Mouse (Mus musculus): ENCODE results near the gene Npm1. TPM values are rescaled to one million over a fixed set of nuclear protein-coding genes. Genes with fewer than 3 reads are reported as not detected.

Gene Npm1
- polyA plus RNA-seq, 1 experiment from 2014 or later, result 1,003 TPM

DNA sequence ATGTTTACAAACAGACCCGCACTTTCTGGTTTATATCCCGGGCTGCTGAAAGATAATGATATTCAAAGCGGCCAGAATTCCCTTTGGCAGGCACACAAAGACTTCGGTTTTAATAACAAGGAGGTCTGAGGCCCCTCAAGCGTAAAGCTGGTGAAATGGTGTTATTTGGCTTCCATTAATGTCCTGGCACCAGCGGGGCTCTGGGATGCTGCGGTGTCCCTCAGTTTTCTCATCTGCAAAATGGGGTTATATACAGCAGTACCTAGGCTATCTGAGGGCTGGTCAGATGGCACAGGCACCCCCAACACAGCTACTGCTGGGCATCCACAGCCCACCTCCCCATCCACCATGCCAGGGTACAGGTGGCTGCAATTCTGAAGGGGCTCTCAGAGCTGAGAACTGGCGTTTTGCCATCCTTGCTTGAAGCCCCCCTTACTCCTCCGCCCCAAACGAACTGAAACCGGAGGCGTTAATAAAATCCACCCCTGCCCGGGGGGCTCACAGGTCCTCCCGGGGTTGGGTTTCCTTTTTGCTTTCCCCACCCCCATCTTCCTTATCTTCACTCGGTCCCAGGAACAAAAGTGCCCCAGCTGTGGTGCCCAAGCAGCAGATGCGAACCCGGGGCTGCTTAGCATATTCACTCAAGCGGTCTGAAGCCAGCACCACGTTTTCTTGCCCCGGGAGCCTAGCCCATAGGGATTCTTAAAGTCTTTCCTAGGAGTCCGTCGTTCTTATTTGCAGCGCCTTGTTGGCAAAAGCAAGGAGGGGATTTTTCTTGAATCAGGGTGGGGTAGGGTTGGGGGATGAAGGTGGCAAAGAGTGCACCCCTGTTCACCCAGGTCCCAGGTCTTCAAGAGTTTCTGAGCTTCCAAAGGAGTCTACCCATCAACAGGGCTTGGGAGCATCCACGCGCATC, 32.8 kb upstream of the Npm1 start:
- peak; percentile 90 for DNase-seq (ENCODE audit: low spot score, missing footprints)
- Histone ChIP-seq H3K9ac (ENCODE audit: low read length) (no peak overlapping the region), H3K27me3 (ENCODE audit: control insufficient read depth, insufficient read depth, low read length) (peaks cover 75% of the 10 kb centered on the region), H3K4me2 (no peak overlapping the region), H3K9me3 (ENCODE audit: control insufficient read depth, low read length) (no peaks in the 10 kb centered on the region; the same call in 1 of the 2 replicates), H3K27ac (ENCODE audit: low read depth, low read length) (no peak overlapping the region), H3K4me1 (ENCODE audit: control insufficient read depth, insufficient read depth, low read length) (peaks cover 11% of the 10 kb centered on the region), H3K36me3 (ENCODE audit: control insufficient read depth, insufficient read depth, low read length) (no peaks in the 10 kb centered on the region), H3K4me3 (ENCODE audit: low read depth, low read length) (no peak overlapping the region)
- WGBS, result 5% methylated on average over 25 of the region's 25 CpGs
- no peak; the same call in 1 of the 2 replicates for ATAC-seq (ENCODE audit: low FRiP score)

- no peak for ATAC-seq (ENCODE audit: low FRiP score)
- WGBS, result 16% methylated on average over 7 of the region's 7 CpGs
- Histone ChIP-seq H3K27me3 (ENCODE audit: control insufficient read depth, insufficient read depth, low read length) (peaks cover 67% of the 10 kb centered on the region), H3K4me2 (no peak overlapping the region), H3K9me3 (ENCODE audit: control insufficient read depth, low read length) (no peaks in the 10 kb centered on the region; the same call in 1 of the 2 replicates), H3K4me3 (ENCODE audit: low read depth, low read length) (no peak overlapping the region), H3K4me1 (ENCODE audit: control insufficient read depth, insufficient read depth, low read length) (peaks cover 4% of the 10 kb centered on the region), H3K27ac (ENCODE audit: low read depth, low read length) (no peak overlapping the region), H3K9ac (ENCODE audit: low read length) (no peak overlapping the region), H3K36me3 (ENCODE audit: control insufficient read depth, insufficient read depth, low read length) (no peaks in the 10 kb centered on the region)
- peak; percentile 93 for DNase-seq (ENCODE audit: low spot score, missing footprints)
Measured at GRCm38 (mm10) chr11:33195061-33195460, 32.1 kb upstream of the Npm1 start.

GRCm38 (mm10) chr11:33193695-33194094, 30.7 kb upstream of the Npm1 start:
- Histone ChIP-seq H3K27ac (ENCODE audit: low read depth, low read length) (no peak overlapping the region), H3K27me3 (ENCODE audit: control insufficient read depth, insufficient read depth, low read length) (peaks cover 57% of the 10 kb centered on the region), H3K4me1 (ENCODE audit: control insufficient read depth, insufficient read depth, low read length) (peaks cover 3% of the 10 kb centered on the region; the same call in 1 of the 2 replicates), H3K9ac (ENCODE audit: low read length) (no peak overlapping the region), H3K4me2 (peak overlapping the region; percentile 32; the same call in 1 of the 2 replicates), H3K4me3 (ENCODE audit: low read depth, low read length) (no peak overlapping the region), H3K9me3 (ENCODE audit: control insufficient read depth, low read length) (no peaks in the 10 kb centered on the region; the same call in 1 of the 2 replicates), H3K36me3 (ENCODE audit: control insufficient read depth, insufficient read depth, low read length) (no peaks in the 10 kb centered on the region)
- 1% methylated on average over 10 of the region's 12 CpGs for WGBS
- peak; percentile 83 for ATAC-seq (ENCODE audit: low FRiP score)
- peak; percentile 94 for DNase-seq (ENCODE audit: low spot score, missing footprints)

DNA sequence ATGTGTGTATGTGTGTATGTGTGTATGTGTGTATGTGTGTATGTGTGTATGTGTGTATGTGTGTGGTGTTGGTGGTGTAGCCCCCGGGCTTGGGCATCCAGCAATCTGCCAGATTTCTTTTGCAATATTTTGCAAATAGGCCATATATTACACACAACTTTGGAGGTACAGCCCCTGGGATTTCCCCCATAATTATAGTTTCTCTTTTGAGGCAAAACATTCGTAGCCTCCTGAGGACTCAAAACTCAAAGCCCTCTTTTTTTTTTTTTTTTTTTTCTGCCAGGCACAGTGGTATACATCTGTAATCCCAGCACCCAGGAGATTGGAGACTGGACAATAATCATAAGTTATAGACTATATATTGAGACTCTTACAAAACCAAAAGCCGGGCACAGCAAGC, 18.8 kb upstream of the Npm1 start:
- H3K27ac ChIP-seq (ENCODE audit: low read depth, low read length), result no peak overlapping the region
- ATAC-seq (ENCODE audit: low FRiP score) (no peak), DNase-seq (ENCODE audit: low spot score, missing footprints) (no peak)
- H3K27me3 ChIP-seq (ENCODE audit: control insufficient read depth, insufficient read depth, low read length), result no peaks in the 10 kb centered on the region; the same call in 1 of the 2 replicates
- H3K4me3 ChIP-seq (ENCODE audit: low read depth, low read length), result no peak overlapping the region
- no peak overlapping the region for H3K4me2 ChIP-seq
- H3K4me1 ChIP-seq (ENCODE audit: control insufficient read depth, insufficient read depth, low read length), result peaks cover 15% of the 10 kb centered on the region
- 85% methylated on average over 3 of the region's 3 CpGs for WGBS
- no peak overlapping the region for H3K9ac ChIP-seq (ENCODE audit: low read length)
- H3K36me3 ChIP-seq (ENCODE audit: control insufficient read depth, insufficient read depth, low read length), result no peaks in the 10 kb centered on the region
- no peaks in the 10 kb centered on the region for H3K9me3 ChIP-seq (ENCODE audit: control insufficient read depth, low read length)

DNA sequence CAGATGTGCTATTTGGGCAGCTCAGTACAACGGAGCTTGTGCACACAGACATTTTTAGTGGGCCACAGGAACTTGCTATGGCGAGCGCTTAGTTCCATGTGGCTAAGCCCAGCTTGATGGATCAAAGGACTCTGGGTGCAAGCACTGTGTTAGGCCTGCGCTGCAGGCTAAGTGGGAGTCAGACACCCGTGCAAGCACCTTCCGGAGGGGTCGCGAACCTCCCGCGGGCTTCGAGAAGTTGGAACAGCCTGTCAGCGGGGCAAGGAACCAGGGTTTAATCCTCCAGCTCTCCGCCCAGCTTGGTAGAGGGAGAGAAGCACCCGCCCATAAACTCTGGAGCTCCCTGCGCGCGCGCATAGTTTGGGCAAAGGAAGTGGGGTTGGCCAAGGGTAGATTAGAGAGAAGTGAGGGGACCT, 17.7 kb upstream of the Npm1 start:
- DNase-seq (ENCODE audit: low spot score, missing footprints) (peak; percentile 92), ATAC-seq (ENCODE audit: low FRiP score) (peak; percentile 52)
- H3K9me3 ChIP-seq (ENCODE audit: control insufficient read depth, low read length), result no peaks in the 10 kb centered on the region
- peak overlapping the region; percentile 47 for H3K4me2 ChIP-seq
- H3K4me3 ChIP-seq (ENCODE audit: low read depth, low read length), result peak overlapping the region; percentile 20; the same call in 1 of the 2 replicates
- H3K27ac ChIP-seq (ENCODE audit: low read depth, low read length), result no peak overlapping the region
- H3K27me3 ChIP-seq (ENCODE audit: control insufficient read depth, insufficient read depth, low read length), result no peaks in the 10 kb centered on the region; the same call in 1 of the 2 replicates
- H3K4me1 ChIP-seq (ENCODE audit: control insufficient read depth, insufficient read depth, low read length), result peaks cover 15% of the 10 kb centered on the region
- H3K9ac ChIP-seq (ENCODE audit: low read length), result peak overlapping the region; percentile 24; the same call in 1 of the 2 replicates
- H3K36me3 ChIP-seq (ENCODE audit: control insufficient read depth, insufficient read depth, low read length), result no peaks in the 10 kb centered on the region
- WGBS, result under 1% methylated on average over 18 of the region's 18 CpGs

DNA sequence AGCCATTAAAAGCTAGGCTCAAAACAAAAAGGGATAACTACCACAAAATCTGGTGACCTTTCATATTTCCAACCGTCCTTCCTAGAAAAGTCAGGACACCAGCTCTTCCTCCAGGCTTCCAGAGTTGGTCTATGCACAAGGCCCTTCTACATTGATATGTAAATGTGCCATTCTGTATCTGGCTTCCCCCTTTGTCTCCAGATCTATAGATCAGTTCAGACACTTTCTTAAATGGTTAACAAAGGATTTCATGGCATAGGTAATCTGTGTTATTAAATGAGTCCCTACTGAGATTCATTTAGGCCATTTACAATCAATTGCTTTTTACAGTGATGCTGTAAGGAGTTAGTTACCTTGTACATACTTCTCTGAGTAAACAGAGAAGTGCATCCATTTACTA, 16.8 kb upstream of the Npm1 start:
- H3K9ac ChIP-seq (ENCODE audit: low read length), result no peak overlapping the region
- H3K4me1 ChIP-seq (ENCODE audit: control insufficient read depth, insufficient read depth, low read length), result peaks cover 15% of the 10 kb centered on the region
- peak; percentile 80 for DNase-seq (ENCODE audit: low spot score, missing footprints)
- no peaks in the 10 kb centered on the region for H3K9me3 ChIP-seq (ENCODE audit: control insufficient read depth, low read length)
- no peaks in the 10 kb centered on the region; the same call in 1 of the 2 replicates for H3K27me3 ChIP-seq (ENCODE audit: control insufficient read depth, insufficient read depth, low read length)
- no peak for ATAC-seq (ENCODE audit: low FRiP score)
- H3K4me2 ChIP-seq, result no peak overlapping the region
- no peak overlapping the region for H3K27ac ChIP-seq (ENCODE audit: low read depth, low read length)
- no peak overlapping the region for H3K4me3 ChIP-seq (ENCODE audit: low read depth, low read length)
- WGBS, result 23% methylated on average over 1 of the region's 1 CpGs
- H3K36me3 ChIP-seq (ENCODE audit: control insufficient read depth, insufficient read depth, low read length), result no peaks in the 10 kb centered on the region

DNA sequence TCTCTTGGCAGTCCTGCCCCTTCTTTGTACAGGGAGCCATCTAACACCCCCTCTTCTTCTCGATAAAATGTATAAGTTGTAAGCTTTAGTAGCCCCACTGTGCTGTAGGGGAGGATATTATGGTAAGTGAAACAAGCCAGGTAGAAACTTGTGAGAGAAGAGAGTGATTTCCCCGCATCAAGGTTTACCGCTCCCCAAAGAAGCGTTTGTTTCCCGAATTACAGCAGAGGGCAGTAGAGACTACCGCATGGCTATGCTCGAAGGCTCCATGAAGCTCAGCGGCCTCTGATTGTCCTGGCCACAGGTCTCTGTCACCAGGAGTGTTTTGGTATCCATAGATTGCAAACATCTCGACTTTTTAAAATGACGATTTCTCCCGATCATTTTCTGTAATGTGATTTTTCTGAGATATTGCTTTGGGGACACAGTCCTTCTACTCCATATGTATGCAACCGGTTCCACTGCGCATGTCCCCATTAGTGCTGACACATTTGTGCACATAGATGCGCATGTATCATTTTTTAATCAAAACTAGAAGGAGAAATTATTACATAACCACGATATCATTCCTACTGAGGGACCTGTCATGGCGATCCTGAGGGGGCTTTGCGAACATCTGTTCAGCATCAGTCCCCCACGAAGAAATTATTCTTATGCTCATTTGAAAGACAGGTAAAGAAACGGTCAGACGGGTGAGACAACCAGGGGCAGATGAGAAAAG, 13.7 kb upstream of the Npm1 start:
- Histone ChIP-seq H3K27me3 (ENCODE audit: control insufficient read depth, insufficient read depth, low read length) (no peaks in the 10 kb centered on the region; the same call in 1 of the 2 replicates), H3K4me2 (no peak overlapping the region), H3K27ac (ENCODE audit: low read depth, low read length) (no peak overlapping the region), H3K4me1 (ENCODE audit: control insufficient read depth, insufficient read depth, low read length) (peaks cover 15% of the 10 kb centered on the region), H3K36me3 (ENCODE audit: control insufficient read depth, insufficient read depth, low read length) (no peaks in the 10 kb centered on the region), H3K9me3 (ENCODE audit: control insufficient read depth, low read length) (no peaks in the 10 kb centered on the region), H3K9ac (ENCODE audit: low read length) (no peak overlapping the region), H3K4me3 (ENCODE audit: low read depth, low read length) (no peak overlapping the region)
- ATAC-seq (ENCODE audit: low FRiP score), result peak; percentile 78; the same call in 1 of the 2 replicates
- 32% methylated on average over 20 of the region's 20 CpGs for WGBS
- peak; percentile 91 for DNase-seq (ENCODE audit: low spot score, missing footprints)

DNA sequence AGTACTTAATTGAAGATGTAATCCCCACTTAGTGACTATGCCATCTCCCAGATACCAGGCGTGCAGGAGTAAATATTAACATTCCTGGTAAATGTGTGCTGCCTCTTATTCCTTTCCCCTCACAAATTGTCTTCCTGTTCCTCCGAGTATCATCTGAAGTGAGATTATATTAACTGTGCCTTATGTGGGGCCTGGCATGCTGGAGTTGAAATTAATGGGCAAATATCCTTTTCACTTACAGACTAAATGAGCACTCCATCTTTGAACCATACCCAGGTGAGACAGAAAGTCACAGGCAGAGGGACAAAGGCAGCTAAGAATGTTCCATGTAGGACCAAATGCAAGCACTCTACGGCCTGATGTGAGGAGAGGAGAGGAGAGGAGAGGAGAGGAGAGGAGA, 12.8 kb upstream of the Npm1 start:
- Histone ChIP-seq H3K4me2 (no peak overlapping the region), H3K27me3 (ENCODE audit: control insufficient read depth, insufficient read depth, low read length) (no peaks in the 10 kb centered on the region; the same call in 1 of the 2 replicates)
- 73% methylated on average over 2 of the region's 3 CpGs for WGBS

More for the DNA sequence above, 12.8 kb upstream of the Npm1 start:
- no peak for DNase-seq (ENCODE audit: low spot score, missing footprints)
- peaks cover 12% of the 10 kb centered on the region for H3K4me1 ChIP-seq (ENCODE audit: control insufficient read depth, insufficient read depth, low read length)
- H3K4me3 ChIP-seq (ENCODE audit: low read depth, low read length), result no peak overlapping the region
- no peak for ATAC-seq (ENCODE audit: low FRiP score)
- H3K9me3 ChIP-seq (ENCODE audit: control insufficient read depth, low read length), result no peaks in the 10 kb centered on the region
- no peaks in the 10 kb centered on the region for H3K36me3 ChIP-seq (ENCODE audit: control insufficient read depth, insufficient read depth, low read length)
- no peak overlapping the region for H3K27ac ChIP-seq (ENCODE audit: low read depth, low read length)
- H3K9ac ChIP-seq (ENCODE audit: low read length), result no peak overlapping the region

All from midbrain, embryonic 11.5 days (tissue).